Mouse (Mus musculus) liver, embryonic 14.5 days (tissue): ENCODE measurements around the gene Rxra.

ENCODE experiments used
- CTCF ChIP-seq: IDR thresholded peaks from 2 replicates; pipeline ENCODE4 v1.5.1; 2016; ENCODE audit warnings: antibody characterized with exemption, low read depth, control low read depth
- EP300 ChIP-seq: IDR thresholded peaks from 2 replicates; pipeline ENCODE4 v1.6.1; 2016; ENCODE audit warnings: antibody characterized with exemption, low read depth

DNA sequence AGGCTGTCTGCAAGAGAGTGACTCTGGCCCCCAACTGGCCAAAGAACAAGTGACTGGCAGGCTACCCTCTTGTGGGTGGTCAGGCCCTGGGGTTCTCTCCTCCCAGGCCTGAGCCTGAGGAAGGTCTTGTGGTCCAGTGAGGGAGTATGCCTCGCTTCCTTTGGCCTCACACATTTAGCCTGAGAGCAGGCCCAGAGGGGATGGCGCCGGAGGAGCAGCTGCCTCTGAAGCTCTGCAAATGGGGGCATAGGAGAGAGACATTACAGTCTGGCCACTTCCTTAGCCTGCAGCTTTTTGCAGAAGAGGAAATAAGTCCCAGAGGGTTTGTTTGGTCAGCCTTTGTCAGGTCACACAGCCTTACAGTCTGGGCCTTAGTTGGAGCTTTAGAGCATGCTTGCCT is 40.1 kb downstream of the Rxra start:
- TF ChIP-seq CTCF (no peak), EP300 (no peak)
